Mouse (Mus musculus) E14TG2a.4 (cell line): ENCODE data around the gene Abcb6.

ENCODE experiments used
- H3K27me3 ChIP-seq: 2 replicates; pipeline ENCODE4 v1.6.1; 2014; ENCODE audit warnings: low read length, control low read depth; ENCODE audit not compliant: insufficient read depth
- H3K36me3 ChIP-seq: 2 replicates; pipeline ENCODE4 v1.6.1; 2014; ENCODE audit warnings: low read length, control low read depth; ENCODE audit not compliant: insufficient read depth
- H3K4me1 ChIP-seq: replicated peaks from 2 replicates; pipeline ENCODE4 v1.6.1; 2014; ENCODE audit warnings: low read depth, low read length, control low read depth
- H3K4me3 ChIP-seq: replicated peaks from 2 replicates; pipeline ENCODE4 v1.5.1; 2014; ENCODE audit warnings: mild to moderate bottlenecking, low read length
- H3K9me3 ChIP-seq: 2 replicates; pipeline ENCODE4 v1.6.1; 2014; ENCODE audit warnings: low read length, control low read depth
- CTCF ChIP-seq: conservative IDR thresholded peaks from 2 replicates; pipeline ENCODE4 v1.5.1; 2014; ENCODE audit warnings: low read length
- NANOG ChIP-seq: IDR thresholded peaks from 2 replicates; pipeline ENCODE4 v1.6.1; 2014; ENCODE audit warnings: borderline replicate concordance, low read length, mixed read lengths
- POU5F1 ChIP-seq: IDR thresholded peaks from 2 replicates; pipeline ENCODE4 v1.6.1; 2014; ENCODE audit warnings: low read length, borderline replicate concordance

The Abcb6 gene

DNA sequence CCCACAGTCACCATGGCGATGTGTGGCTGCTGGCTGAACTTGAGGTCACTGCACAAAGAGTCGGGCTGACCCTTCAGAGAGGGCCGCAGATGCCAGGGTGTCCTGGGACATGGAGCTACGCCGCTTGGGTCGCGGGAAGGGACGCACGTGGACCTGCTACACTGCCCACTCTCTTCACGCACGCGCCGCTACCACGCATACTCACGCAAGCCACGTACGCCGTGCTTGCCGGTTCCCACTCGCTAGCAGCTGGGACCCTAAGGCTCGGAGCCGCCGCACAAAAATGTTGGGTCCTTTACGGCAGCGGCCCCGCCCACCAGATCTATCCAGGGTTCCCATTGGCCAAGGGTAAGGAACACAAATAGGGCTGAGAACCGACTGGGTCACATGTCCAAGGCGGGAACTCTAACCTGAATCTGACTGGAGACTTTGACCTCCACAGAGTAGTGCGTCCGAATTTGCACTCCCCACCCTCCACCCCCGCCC is at the start of gene Abcb6:
TSS of gene Abcb6 (minus strand) at position 288 of the 486 bp plus-strand sequence.
- Histone ChIP-seq H3K4me3 (peak within 1 kb of the TSS; percentile 90), H3K4me1 (peaks cover 41% of the 10 kb centered on the region), H3K27me3 (no peaks in the 10 kb centered on the region), H3K9me3 (no peaks in the 10 kb centered on the region), H3K36me3 (peaks cover 67% of the 10 kb centered on the region)
- TF ChIP-seq NANOG = no peak
- no peak for TF ChIP-seq POU5F1
- TF ChIP-seq CTCF = no peak; the same call in 1 of the 2 replicates

- peaks cover 20% of the 10 kb centered on the region for H3K36me3 ChIP-seq
- no peak for TF ChIP-seq POU5F1
- no peak for TF ChIP-seq CTCF
- TF ChIP-seq NANOG = no peak
- no peaks in the 10 kb centered on the region for H3K27me3 ChIP-seq
- peaks cover 86% of the 10 kb centered on the region for H3K4me1 ChIP-seq
- no peak overlapping the region for H3K4me3 ChIP-seq
- H3K9me3 ChIP-seq = peaks cover 6% of the 10 kb centered on the region; the same call in 1 of the 2 replicates
Observed at GRCm38 (mm10) chr1:75229158-75229557, 49.0 kb upstream of the Abcb6 start.

DNA sequence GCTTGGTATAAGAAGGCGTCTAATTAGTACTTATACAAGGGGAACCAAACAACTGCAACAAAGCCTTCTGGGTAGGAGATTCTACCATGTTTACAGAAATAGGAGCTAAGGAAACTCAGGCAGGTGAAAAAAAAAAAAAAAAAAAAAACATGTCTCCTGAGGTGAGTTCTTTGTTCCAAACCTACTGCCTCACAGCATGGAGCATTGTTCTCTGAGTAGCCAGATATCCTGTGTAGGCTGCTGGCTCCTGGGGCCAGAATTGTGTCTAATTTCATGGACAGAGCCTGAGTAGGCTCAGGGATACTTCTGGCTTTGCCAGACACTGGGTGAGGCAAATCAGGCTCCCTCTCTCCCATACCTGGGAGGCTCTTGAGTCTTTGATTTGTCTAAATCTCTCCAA is 47.5 kb upstream of the Abcb6 start:
- Histone ChIP-seq H3K27me3 (no peaks in the 10 kb centered on the region), H3K36me3 (peaks cover 20% of the 10 kb centered on the region), H3K4me1 (peaks cover 95% of the 10 kb centered on the region), H3K4me3 (0 out of 2 replicates have a peak overlapping the region, but pooled peaks have one; percentile 1), H3K9me3 (peaks cover 6% of the 10 kb centered on the region; the same call in 1 of the 2 replicates)
- TF ChIP-seq POU5F1 = no peak
- TF ChIP-seq NANOG = peak; percentile 97

DNA sequence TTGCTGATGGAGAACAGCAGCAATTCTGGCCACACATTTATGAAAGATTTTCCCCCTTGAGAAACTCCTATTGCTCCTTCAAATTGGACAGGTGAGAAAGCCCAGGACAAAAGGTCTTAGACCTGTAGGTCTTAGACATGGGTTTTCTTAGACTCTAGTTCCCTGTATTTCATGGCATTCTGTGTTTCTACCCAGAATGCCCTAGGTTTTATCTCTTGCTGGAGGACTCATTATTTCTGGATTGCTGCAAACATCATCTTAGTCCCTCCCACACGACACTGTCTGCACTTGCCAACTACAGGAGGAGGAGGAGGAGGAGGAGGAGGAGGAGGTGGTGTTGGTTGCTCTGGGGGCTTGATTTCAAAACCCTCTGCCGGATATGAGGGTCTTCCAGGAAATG is 45.9 kb upstream of the Abcb6 start:
- Histone ChIP-seq H3K27me3 (no peaks in the 10 kb centered on the region), H3K9me3 (peaks cover 6% of the 10 kb centered on the region; the same call in 1 of the 2 replicates), H3K36me3 (peaks cover 16% of the 10 kb centered on the region), H3K4me1 (peaks cover 96% of the 10 kb centered on the region), H3K4me3 (0 out of 2 replicates have a peak overlapping the region, but pooled peaks have one; percentile 1)
- TF ChIP-seq NANOG = no peak
- TF ChIP-seq POU5F1 = no peak
- no peak for TF ChIP-seq CTCF

DNA sequence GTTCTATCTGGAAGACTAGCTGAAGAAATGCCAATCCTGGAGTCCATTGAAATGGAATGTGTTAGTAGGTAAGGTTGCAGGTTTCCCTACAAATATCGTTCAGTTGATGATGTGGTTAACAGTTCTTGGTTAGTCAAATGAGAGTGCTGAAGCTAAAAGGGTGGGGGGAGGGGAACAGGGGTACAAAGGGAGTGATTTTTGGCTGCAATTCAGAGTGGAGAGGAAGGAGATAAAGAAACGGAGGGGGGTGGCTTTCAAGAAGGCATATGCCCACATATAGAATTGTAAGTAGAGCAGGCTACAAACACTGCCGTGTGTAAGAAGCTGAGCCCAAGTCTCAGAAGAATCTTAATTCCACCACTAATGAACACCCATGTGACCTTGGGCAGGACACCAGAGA is 45.3 kb upstream of the Abcb6 start:
- peaks cover 6% of the 10 kb centered on the region for H3K27me3 ChIP-seq
- peaks cover 9% of the 10 kb centered on the region; the same call in 1 of the 2 replicates for H3K36me3 ChIP-seq
- no peak overlapping the region for H3K4me3 ChIP-seq
- TF ChIP-seq NANOG = no peak
- TF ChIP-seq CTCF = no peak
- no peak for TF ChIP-seq POU5F1
- H3K9me3 ChIP-seq = peaks cover 6% of the 10 kb centered on the region; the same call in 1 of the 2 replicates
- peaks cover 96% of the 10 kb centered on the region for H3K4me1 ChIP-seq

- Histone ChIP-seq H3K27me3 (peaks cover 16% of the 10 kb centered on the region), H3K4me3 (peak overlapping the region; percentile 60), H3K9me3 (no peaks in the 10 kb centered on the region), H3K4me1 (peaks cover 97% of the 10 kb centered on the region), H3K36me3 (no peaks in the 10 kb centered on the region)
- no peak for TF ChIP-seq NANOG
- TF ChIP-seq CTCF = no peak
- no peak for TF ChIP-seq POU5F1
Observed at GRCm38 (mm10) chr1:75223532-75223931, 43.3 kb upstream of the Abcb6 start.

- Histone ChIP-seq H3K36me3 (peaks cover under 1% of the 10 kb centered on the region; the same call in 1 of the 2 replicates), H3K4me3 (peak overlapping the region; percentile 60), H3K9me3 (no peaks in the 10 kb centered on the region), H3K4me1 (peaks cover 95% of the 10 kb centered on the region), H3K27me3 (peaks cover 16% of the 10 kb centered on the region)
- TF ChIP-seq NANOG = no peak
- no peak for TF ChIP-seq CTCF
- TF ChIP-seq POU5F1 = no peak
Observed at GRCm38 (mm10) chr1:75222926-75223325, 42.7 kb upstream of the Abcb6 start.

GRCm38 (mm10) chr1:75221538-75221937 is 41.3 kb upstream of the Abcb6 start:
- H3K27me3 ChIP-seq = peaks cover 16% of the 10 kb centered on the region
- peaks cover 15% of the 10 kb centered on the region for H3K36me3 ChIP-seq
- H3K4me1 ChIP-seq = peaks cover 95% of the 10 kb centered on the region
- no peaks in the 10 kb centered on the region for H3K9me3 ChIP-seq
- TF ChIP-seq NANOG = no peak
- TF ChIP-seq POU5F1 = no peak
- no peak for TF ChIP-seq CTCF
- H3K4me3 ChIP-seq = peak overlapping the region; percentile 60; the same call in 1 of the 2 replicates

- peaks cover 16% of the 10 kb centered on the region for H3K27me3 ChIP-seq
- H3K4me1 ChIP-seq = peaks cover 95% of the 10 kb centered on the region
- peak within 1 kb of the TSS; percentile 91 for H3K4me3 ChIP-seq
- TF ChIP-seq NANOG (no peak), CTCF (no peak), POU5F1 (no peak)
- H3K9me3 ChIP-seq = no peaks in the 10 kb centered on the region
- peaks cover 35% of the 10 kb centered on the region for H3K36me3 ChIP-seq
Observed at GRCm38 (mm10) chr1:75219531-75219930, 39.3 kb upstream of the Abcb6 start, which contains the start of gene Tuba4a. Gene Tuba4a (minus strand): TSS chr1:75219865.
